ENCODE assay signal across 8 mouse cellular contexts in genomic region chr2:60879141-60879818, GRCm38 (mm10).
DNase-seq lines count a peak whose midpoint lies in the region; ATAC-seq and TF ChIP-seq lines count a peak whose summit lies in the region.

No protein-coding gene starts in this region.

- peaks cover 29% of the 10 kb centered on the region for H3K4me1 ChIP-seq in heart, adult 2 months (ENCODE audit: control insufficient read depth, insufficient read depth, low read length)

- H3K4me3 ChIP-seq in heart, adult 2 months: peak overlapping the region; percentile 90; the same call in 1 of the 2 replicates

- TF ChIP-seq CTCF in heart, adult 2 months (IDR thresholded peaks at IDR 0.05): no peak

- WGBS in heart, adult 2 months: 53% methylated on average over 5 of the region's 5 CpGs

- intact Hi-C loops in heart, adult 2 months (cut with DNase I): loop anchor here (2.0 kb wide), 1 partner anchor 76 kb away; no protein-coding TSS in a partner anchor
- intact Hi-C loops in heart, postnatal 25 days (cut with DNase I): no loop called here

- ATAC-seq in megakaryocyte progenitor cell, adult 5-6 weeks (replicated peaks; ENCODE audit: poor library complexity): peak; percentile 32

- H3K79me2 ChIP-seq in heart, adult 2 months (replicated peaks; ENCODE audit: control insufficient read depth, insufficient read depth, low read length): peaks cover 10% of the 10 kb centered on the region

- H3K36me3 ChIP-seq in heart, adult 2 months (ENCODE audit: control insufficient read depth, insufficient read depth, low read length): peaks cover 29% of the 10 kb centered on the region

- H3K27ac ChIP-seq in heart, adult 2 months: peak overlapping the region; percentile 95

- 0 out of 2 replicates have a peak overlapping the region, but pooled peaks have one; percentile 6 for H3K9ac ChIP-seq in heart, adult 2 months (ENCODE audit: low read depth, low read length)

- no peak for TF ChIP-seq EP300 in heart, adult 2 months (IDR thresholded peaks at IDR 0.05; ENCODE audit: insufficient read depth, low read depth, low read length)

- DNase-seq in heart, adult 2 months: no peak
- DNase-seq in heart, postnatal 25 days (ENCODE audit: low spot score): no peak
- DNase-seq in MN1 (ENCODE audit: low spot score): peak; percentile 55
- peak; percentile 4 for DNase-seq in heart, postnatal 4 days
- no peak for DNase-seq in thymus, postnatal 14 days
- DNase-seq in adrenal gland, adult (ENCODE audit: inconsistent age in 2 of 2, low spot score in 1 of 2): no peak
- DNase-seq in natural killer cell, adult 2 months (ENCODE audit: low spot score in 2 of 2): no peak

- TF ChIP-seq POLR2A in heart, adult 2 months (IDR thresholded peaks at IDR 0.05; ENCODE audit: insufficient read depth, low read depth, low read length): no peak

- no peaks in the 10 kb centered on the region for H3K27me3 ChIP-seq in heart, adult 2 months (ENCODE audit: control insufficient read depth, insufficient read depth, low read length)

Comparison
In these comparisons a context has a peak if more than half of its experiments do, and no peak if none do; other contexts are left out.
1. DNase-seq: peak in MN1 (single experiment) and heart, postnatal 4 days (single experiment); none in heart, adult 2 months (0 of 2), heart, postnatal 25 days (single experiment), thymus, postnatal 14 days (single experiment), adrenal gland, adult (0 of 2) and natural killer cell, adult 2 months (0 of 2).